Mouse (Mus musculus): ENCODE results near the gene Atp5j2. TPM values are rescaled to one million over a fixed set of nuclear protein-coding genes. Genes with fewer than 3 reads are reported as not detected.

Atp5j2 gene
- total RNA-seq, 1 experiment from 2014 or later = 48.2 TPM

DNA sequence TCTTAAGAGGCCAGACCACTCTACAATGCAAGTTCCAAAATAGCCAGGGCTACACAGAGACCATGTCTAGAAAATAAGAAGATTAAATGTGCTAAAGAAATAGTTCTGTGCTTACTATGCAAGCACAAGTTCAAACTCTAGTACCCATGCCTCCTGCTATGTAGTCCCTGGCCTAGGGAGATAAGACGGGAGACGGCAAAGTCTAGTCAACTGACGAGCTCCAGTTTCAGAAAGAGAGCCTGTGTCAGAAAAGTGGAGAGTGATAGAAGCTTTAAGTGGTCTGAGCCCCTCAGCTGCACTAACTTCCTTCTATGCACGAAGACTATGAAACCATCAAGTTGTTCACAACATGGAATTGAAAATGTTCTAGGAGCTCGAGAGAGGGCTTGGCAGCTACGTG lies 42.6 kb downstream of the Atp5j2 start:
- no peak for ATAC-seq (replicated peaks in 1 of 2; ENCODE audit: insufficient read depth in 1 of 2, low FRiP score in 2 of 2, low TSS enrichment in 1 of 2, low read depth in 1 of 2, poor library complexity in 2 of 2, severe bottlenecking in 2 of 2)

DNA sequence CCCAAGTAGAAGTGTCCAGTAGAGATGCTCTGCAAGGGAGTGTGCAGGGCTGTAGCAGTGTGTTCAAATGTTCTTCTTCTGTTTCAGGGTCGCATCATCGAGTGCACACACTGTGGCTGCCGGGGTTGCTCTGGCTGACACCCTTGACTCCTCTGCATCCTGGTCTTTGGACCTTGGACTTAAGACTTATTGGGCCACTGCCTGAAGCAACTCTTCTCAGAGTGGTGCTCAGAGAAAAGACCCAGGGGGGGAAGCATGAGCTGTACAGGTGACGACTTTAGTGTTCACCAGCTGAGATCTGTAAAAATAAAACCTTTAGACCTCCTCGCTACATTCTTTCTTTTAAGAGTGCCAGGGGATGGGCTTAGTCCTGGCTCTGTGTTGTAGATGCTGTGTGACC lies 44.1 kb downstream of the Atp5j2 start:
- ATAC-seq (replicated peaks in 1 of 2; ENCODE audit: insufficient read depth in 1 of 2, low FRiP score in 2 of 2, low TSS enrichment in 1 of 2, low read depth in 1 of 2, poor library complexity in 2 of 2, severe bottlenecking in 2 of 2) = no peak

- ATAC-seq (replicated peaks in 1 of 2; ENCODE audit: insufficient read depth in 1 of 2, low FRiP score in 2 of 2, low TSS enrichment in 1 of 2, low read depth in 1 of 2, poor library complexity in 2 of 2, severe bottlenecking in 2 of 2) = no peak; a peak in 1 of 4 replicates
These were observed 51.3 kb downstream of the Atp5j2 start for GRCm38 (mm10) chr5:145140611-145141010.

DNA sequence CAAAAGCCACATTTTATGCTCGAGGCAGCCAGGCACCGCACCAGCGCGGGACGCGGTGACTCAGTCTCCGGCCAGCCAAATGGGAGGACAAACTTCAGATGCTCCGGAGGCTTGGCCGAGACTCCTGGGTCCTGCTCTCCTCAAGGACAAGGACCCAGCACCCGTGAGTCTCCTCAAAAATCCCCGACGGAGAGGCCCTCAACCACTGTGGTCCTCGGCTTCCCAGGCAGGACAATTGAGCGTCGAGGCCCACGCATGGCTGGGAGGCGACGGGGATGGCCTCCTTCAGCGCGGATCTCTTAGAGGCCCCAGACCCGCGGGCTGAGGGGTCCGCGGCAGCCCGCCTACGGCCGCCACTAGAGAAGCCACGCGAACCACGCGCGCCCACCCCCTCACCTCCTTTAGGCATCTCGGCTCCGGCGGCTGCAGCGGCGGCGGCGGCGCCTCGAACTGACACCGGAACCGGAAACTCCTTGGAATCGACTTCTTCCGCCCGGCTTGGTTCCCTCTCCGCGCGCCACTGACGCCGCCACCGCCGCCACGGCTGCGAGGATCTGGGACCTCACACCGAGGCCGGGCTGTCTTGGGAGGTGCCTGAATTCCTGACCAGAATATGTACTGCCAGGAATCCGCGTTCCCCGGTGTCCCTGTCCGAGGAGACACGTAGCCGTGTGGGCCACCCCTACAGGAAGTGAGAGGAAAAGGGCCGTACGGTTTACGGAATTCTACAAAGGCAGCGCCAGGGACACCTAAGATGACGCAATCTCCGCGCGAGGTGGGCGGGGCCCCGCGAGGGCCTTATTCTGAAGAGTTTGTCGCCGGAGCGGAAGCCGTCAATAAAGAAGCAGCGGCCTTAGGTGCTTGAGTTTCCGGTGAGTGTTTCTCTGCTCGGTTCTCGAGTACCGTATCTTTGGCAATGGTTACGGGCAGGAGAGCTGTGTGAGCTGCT lies 52.0 kb downstream of the Atp5j2 start, which contains the start of the genes Pdap1 and Bud31:
Gene Pdap1, minus strand, starts transcription at position 668 of the 949 bp plus-strand sequence.
Gene Bud31, plus strand, starts transcription at position 792 of the 949 bp plus-strand sequence.
- peak; percentile 88 to 90 for ATAC-seq (replicated peaks in 1 of 2; ENCODE audit: insufficient read depth in 1 of 2, low FRiP score in 2 of 2, low TSS enrichment in 1 of 2, low read depth in 1 of 2, poor library complexity in 2 of 2, severe bottlenecking in 2 of 2)

DNA sequence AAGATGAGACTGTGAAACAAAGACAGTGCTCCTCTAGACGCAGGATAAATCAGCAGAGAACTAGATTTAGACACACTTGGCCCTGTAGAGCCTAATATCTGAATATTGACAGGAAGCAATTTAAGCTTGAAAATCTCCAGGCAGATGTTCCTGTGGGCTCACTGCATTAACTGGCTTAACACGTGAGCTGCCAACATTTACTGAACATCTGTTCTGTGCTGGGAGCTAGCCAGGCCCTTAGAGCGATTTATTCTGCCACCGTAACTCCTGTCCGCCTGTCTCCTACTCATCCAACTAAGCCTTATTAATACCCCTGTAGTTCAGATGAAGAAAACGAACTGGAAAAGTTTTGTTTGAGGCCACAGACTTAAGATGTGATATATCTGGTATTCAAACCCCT lies 53.0 kb downstream of the Atp5j2 start:
- no peak for ATAC-seq (replicated peaks in 1 of 2; ENCODE audit: insufficient read depth in 1 of 2, low FRiP score in 2 of 2, low TSS enrichment in 1 of 2, low read depth in 1 of 2, poor library complexity in 2 of 2, severe bottlenecking in 2 of 2)

Other genes starting within 250 kb of the Atp5j2 start
- 7.9 and 10.4 TPM in 2 replicates for gene Smurf1, start 226.2 kb downstream of the Atp5j2 start, total RNA-seq (2017)
- not detected in 2 replicates for gene Gm4871, start 159.3 kb downstream of the Atp5j2 start, total RNA-seq (2017)
- gene 1700018F24Rik, start 149.1 kb downstream of the Atp5j2 start, total RNA-seq (2017) = not detected in 2 replicates
- 51.2 and 80.2 TPM in 2 replicates for gene Arpc1a, start 108.2 kb downstream of the Atp5j2 start, total RNA-seq (2017)
- not detected in 2 replicates for gene Kpna7, start 108.0 kb downstream of the Atp5j2 start, total RNA-seq (2017)
- 124 and 175 TPM in 2 replicates for gene Arpc1b, start 77.8 kb downstream of the Atp5j2 start, total RNA-seq (2017)
- gene Pdap1, start 51.8 kb downstream of the Atp5j2 start, total RNA-seq (2017) = 106 and 177 TPM in 2 replicates
- gene Bud31, start 51.7 kb downstream of the Atp5j2 start, total RNA-seq (2017) = 236 and 293 TPM in 2 replicates
- gene Ptcd1, start 25.0 kb downstream of the Atp5j2 start, total RNA-seq (2017) = 16.7 and 20.0 TPM in 2 replicates
- 44.4 and 44.5 TPM in 2 replicates for gene Cpsf4, start 24.8 kb downstream of the Atp5j2 start, total RNA-seq (2017)
- gene Zkscan14, start 9.8 kb upstream of the Atp5j2 start, total RNA-seq (2017) = 30.3 and 38.6 TPM in 2 replicates
- 7.1 and 10.1 TPM in 2 replicates for gene Zkscan5, start 12.5 kb upstream of the Atp5j2 start, total RNA-seq (2017)
- 51.3 and 62.6 TPM in 2 replicates for gene Zfp655, start 39.7 kb upstream of the Atp5j2 start, total RNA-seq (2017)
- gene Zscan25, start 88.4 kb upstream of the Atp5j2 start, total RNA-seq (2017) = 6.6 and 10.6 TPM in 2 replicates
- gene Cyp3a57, start 153.2 kb upstream of the Atp5j2 start, total RNA-seq (2017) = not detected in 2 replicates